Mouse (Mus musculus) liver, adult (tissue): Measurements from ENCODE around the gene Adamts14.

Source experiments
- GATA4 ChIP-seq: IDR thresholded peaks from 2 replicates; pipeline ENCODE4 v1.6.1; 2014; ENCODE audit warnings: mild to moderate bottlenecking, low read length; ENCODE audit not compliant: insufficient replicate concordance

Adamts14 gene

DNA sequence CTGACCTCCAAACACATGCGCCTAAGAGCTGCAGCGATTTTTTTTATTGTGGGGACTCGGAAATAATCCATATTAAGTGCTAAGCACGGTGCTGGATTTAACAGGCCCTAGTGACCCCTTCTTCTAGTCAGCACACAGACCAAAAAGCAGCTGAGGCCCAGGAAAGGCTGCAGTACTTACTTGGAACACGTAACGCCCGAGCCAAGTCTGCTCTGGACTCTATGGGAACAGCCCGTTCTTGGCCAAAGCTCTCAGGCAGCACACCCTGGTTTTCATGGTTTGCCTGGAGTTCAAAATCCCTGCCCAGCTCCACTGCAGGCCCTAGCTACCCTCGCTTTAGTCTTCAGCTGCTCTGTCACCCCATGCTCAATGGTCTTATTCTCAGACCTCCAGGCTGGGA is 78.6 kb downstream of the Adamts14 start:
- TF ChIP-seq GATA4 = no peak

DNA sequence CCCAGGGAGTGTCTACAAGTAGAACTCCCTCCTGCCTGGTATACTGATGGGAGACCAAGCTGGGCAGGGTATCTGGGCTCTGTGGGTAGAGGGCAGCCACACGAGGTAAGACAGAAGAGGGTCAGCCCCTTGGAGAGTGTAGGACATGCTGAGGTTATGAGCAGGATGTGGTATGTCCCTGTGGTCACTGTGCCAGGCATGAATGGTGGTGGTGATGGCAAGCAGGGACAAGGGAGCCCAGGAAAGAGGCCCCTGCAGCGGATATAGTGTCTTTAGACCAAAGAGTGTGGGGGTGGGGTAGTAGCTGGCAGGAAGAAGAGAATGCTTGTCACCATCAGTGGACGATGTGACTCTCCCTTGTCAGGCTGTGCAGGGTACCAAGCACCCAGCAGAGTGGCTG is 85.2 kb downstream of the Adamts14 start:
- TF ChIP-seq GATA4 = no peak

DNA sequence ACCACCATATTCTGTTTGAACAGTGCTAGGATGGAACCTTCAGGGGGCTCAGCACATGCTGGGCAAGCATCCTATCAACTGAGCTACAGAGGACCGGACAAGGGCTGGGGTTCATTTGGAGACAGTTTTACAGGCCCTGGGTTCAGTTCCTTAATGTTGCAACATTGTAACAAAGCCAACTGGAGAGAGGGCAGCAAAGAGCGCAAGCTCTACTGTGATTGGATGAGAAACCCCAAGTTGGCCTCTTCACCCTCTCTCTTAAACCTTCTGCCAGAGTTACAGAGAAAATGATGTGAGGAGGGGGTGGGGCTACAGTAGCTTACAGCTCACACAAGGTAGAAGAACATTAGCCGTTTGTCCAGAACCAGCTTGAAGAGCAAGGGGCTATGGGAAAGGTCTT is 86.2 kb downstream of the Adamts14 start:
- TF ChIP-seq GATA4 = no peak

DNA sequence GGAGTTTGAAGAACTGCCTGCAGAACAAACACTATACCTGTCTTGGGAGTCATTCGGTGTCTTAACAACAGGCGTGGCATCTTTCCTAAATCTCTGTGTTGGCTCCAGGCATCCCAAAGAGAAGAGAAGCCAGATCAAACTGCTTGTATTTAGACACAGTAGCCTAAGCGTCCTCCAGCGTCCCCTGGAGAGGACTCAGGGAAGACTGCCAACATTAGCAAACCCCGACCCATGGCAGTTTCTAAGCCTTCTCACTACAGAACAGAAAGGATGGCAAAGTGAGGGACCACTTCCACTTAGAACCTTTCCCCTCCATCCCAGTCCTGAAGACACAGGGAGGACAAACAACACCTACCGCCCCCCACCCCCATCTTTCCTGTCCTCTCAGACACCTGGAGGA is 93.3 kb downstream of the Adamts14 start:
- no peak for TF ChIP-seq GATA4

DNA sequence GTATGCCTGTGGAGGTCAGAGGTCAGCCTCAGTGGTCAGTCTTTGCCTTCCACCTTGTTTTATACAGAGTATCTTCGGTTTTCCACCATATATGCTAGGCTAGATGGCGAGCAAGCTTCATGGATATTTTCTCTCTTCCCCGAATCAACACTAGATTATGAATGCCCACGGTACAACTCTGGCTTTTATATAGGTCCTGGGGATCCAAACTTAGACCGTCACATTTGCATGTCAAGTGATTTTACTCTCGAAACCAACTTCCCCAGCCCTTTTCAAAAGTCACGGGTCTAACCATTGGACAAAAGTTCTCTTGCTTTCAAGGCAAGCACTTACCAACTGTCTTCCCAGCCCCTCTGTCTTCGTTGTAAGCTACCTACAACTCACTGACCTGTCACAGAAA is 94.6 kb downstream of the Adamts14 start:
- no peak for TF ChIP-seq GATA4

DNA sequence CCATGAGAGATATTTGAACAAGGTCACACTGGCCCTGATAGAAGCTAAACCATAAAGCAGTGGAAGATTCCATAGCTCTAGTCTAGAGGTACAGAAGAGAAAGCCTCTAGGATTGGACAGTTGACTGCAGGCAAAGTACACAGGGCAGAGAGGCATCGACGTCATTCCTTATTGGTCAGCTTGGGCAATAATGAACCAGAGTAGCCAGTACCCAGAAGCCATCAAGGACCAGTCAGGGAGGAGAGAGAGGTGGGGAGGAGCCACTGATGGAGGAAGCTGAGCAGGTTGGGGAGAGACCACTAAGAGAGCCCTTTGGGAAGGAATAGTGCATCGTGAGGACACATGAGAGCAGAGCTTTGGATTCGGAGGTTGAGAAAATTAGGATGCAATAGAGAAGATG is 95.5 kb downstream of the Adamts14 start:
- TF ChIP-seq GATA4 = no peak

DNA sequence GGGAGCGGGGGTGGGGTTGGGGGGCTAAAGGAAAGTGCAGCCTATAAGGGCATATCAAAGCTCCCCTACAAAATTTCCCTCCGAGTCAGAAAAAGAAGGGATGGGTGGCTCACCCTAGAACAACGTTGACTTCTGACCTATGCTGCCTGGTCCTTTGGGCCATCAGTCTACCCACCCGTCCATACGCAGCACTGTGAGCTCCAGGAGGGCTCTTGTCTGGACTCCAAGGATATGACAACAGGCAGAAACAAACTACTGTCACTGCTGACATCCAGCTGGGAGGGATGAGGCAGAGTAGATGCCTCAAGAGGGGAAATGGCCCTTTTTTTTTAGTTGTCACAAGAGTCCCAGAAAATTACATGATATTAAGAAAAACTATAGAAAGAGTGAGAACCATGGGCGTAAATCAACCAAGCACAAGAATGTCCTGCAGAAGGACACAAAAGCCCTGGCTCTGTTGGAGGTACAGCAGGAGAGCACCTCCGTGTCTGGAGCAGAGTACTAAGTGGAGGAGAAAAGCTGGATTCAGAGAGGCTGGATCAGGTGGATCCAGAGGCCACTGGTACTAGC is 96.9 kb downstream of the Adamts14 start:
- no peak for TF ChIP-seq GATA4

DNA sequence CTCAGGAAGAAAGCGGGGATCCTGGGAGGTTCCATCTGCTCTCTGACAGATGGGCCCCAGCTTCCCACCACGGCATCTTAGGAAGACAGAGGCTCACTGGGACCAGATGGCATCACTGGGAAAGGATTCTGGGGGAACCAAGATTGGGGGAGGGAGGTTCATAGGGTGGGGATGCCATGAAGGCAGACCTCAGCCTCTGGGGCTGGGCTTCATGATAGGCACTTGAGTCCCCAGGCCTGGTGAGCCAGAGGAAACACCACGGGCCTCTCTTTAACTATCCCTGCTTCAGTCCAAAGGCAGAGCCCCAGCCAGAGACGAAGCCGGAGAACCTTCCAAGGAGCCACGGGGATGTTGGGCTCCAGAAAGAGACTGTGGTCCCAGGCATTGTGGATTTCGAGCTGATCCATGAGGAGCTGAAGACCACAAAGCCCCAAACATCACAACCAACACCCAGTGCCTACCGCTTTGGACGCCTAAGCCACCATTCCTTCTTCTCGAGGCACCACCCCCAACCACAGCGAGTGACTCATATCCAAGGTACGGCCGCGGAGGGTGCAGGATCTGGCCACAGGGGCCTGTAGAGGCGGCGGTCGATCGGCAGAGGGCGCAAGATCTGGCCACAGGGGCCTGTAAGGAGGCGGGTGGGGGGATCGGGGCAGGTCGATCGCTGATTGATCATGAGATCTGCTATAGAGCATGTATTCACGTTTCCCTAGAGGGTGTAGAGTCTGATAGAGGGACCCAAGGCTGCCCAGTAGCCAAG is 97.6 kb downstream of the Adamts14 start:
- no peak for TF ChIP-seq GATA4

DNA sequence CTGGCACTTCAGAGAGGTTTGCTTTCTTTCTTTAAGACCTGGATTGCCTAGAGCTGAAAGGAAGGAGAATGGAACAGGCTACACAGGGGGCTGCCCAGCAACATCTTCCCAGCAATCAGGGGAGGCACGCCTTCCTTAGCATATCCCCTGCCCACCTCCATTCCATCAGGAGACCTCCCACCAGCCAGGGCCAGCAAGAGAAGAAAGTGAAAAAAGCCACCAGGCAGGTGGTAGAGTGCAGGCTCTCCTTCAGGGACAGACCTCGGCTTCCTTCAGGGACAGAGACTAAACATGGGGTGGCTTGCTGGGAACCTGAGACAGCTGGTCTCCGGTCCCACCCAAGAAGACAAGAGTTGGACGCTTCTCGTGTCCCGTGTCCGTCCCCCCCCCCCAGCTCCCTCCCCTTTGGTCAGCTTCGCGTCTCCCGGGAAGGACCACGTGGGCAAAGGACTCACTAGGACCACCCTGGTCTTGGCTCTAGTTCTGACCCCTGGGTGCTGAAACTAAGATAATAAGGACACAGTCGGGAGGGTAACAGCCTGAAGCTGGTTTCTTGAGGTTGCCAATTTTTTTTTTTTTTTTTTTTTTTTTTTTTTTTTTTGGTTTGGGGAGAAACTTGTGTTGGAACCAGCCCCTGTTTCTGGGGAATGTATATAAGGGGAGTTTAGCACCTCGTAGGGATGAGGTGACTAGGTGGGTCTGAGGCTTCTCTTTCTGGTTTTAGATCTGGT is 98.4 kb downstream of the Adamts14 start:
- TF ChIP-seq GATA4 = no peak

DNA sequence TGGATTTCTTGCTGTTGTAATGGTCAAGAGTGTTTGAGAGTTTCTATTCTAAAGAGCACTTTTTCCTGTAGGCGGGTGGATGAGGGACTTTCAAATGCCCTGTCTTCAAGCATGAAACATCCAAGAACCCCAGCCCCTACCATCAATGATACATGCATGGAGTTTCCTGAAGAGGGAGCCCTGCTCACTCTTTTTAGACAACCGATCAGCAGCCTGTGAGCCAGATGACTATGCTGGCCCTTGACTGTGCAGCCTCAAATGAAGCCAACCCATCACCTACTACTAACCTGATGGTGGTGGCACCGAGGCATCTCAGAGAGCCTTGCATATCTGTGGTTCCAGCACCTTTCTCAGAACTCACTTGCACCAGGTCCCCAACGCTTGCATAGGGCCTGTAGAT is 100.7 kb downstream of the Adamts14 start:
- TF ChIP-seq GATA4 = no peak

DNA sequence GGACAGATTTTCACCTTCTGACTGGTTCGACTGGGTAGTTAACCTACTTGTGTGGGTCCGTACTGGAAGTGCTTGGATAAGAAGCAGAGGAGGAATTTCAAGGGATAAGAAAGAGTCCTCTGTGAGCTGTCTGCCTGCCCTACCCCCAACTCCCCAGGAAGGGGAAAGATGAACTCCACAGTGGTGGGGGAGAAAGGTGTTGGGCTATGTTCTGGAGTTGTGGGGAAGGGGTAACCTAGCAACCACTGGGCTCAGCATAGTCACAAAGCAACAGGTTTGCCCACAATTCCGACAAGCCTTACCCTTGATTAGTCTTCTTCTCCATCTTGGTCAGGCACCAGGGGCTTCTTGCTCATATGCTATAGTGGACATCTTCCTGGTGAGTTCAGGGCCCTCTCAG is 101.6 kb downstream of the Adamts14 start, which contains the start of gene Tbata:
Gene Tbata, plus strand, starts transcription at position 301 of the 400 bp plus-strand sequence.
- TF ChIP-seq GATA4 = no peak

DNA sequence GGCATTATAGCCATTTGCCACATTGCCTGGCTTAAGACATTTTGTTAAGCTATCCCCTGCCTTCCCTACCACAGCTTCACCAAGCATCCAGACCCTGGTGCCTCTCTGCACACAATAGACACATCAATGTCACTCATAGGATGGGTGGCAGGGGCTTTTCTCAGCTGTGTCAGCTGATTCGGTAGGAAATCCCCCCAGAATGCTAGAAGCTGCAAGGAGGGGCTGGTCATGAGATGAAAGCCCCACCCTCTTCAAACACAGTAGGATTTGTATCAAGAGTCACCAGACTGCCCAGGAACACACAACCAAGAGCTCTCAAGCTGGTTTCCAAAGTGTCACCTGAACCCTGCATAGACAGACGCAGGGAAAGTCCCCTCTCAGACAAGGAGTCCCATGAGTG is 104.8 kb downstream of the Adamts14 start:
- TF ChIP-seq GATA4 = no peak

DNA sequence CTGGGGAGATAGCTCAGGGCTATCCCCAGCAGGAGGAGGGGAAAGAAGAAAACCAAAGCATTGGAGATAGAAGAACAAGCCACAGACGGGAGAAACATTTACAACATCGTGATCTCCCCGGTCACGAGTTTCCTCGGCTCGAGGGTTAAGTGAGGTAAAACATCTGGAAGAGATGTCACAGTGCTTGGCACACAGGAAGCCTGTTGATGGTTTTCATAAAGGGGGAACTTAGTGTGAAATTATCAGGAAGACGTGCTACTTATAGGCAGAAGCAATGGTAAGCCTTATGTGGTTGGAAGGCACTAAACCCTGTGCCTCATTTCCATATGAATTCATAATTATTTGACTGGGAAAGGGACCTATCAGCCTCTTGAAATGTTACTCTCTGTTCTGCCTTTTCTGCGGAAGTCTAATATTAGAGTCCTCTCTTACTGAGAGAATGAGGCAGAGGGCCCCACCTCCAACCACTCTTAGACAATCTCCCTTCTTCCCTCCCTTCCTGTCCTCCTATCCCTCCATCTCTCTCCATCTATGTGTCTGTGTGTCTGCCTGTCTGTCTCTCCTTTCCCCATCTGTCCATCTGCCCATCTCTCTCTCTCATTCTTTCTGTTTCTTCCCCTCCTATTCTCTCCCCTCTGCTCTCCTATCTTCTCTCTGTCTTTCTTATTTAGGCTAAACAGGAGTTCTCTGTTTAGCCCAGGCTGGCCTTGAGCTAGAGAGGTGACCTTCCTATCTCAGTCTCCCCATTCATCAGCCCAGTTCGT is 105.7 kb downstream of the Adamts14 start:
- TF ChIP-seq GATA4 = no peak

DNA sequence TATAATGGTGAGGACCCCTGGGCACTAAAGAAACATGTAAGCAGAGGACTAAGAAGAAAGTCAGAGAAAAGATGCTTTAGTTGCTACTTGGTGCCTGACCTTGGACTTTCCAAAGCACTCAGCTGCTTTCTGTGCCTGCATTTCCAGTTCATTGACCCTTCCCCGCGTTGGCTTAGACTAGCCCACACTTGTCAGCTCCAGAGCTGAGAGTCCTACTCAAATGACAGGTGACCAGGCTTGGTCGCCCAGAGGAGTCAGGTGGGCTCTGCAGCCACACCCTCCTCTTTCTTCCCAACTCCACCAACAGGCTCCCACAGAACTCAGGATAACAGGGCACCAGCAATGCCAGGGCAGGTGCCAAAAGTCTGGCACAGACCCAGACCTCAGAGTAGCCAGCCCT is 110.9 kb downstream of the Adamts14 start:
- TF ChIP-seq GATA4 = no peak

DNA sequence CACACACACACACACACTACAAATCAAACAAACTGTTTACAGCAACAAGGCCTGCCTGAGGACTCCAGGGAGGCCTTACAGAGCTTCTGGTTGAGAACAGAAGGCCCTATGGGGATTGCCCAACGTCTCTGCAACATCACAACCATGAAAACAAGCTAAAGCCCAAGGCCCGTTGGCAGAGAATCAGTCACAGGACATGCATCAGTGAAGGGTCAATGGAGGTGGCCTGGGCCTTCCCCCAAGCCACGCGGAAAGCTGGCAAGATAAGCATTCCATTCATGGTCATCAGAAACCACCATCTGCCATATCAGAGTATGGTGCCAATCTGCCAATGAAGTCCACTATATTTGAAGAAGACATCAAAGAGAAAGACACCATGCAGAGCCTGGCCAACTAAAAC is 112.6 kb downstream of the Adamts14 start:
- TF ChIP-seq GATA4 = no peak

DNA sequence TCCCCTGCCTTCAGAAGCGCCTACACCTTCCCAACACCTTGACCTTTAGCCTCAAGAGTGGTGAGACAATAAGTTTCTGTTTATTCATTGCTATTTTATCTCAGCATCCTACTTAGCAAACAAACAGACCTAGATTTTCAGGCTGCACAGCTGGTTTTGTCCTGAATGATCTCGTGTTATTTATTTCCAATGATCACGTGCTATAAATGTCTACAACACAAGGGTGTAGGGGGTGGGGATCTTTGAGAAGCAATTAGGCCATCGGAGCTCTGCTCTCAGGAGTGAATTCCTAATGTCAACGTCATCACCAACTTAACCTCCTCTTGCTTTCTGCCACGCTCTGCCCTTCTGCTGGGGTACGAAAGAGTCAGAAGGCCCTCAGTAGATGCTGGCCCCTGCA is 113.1 kb downstream of the Adamts14 start:
- TF ChIP-seq GATA4 = no peak

DNA sequence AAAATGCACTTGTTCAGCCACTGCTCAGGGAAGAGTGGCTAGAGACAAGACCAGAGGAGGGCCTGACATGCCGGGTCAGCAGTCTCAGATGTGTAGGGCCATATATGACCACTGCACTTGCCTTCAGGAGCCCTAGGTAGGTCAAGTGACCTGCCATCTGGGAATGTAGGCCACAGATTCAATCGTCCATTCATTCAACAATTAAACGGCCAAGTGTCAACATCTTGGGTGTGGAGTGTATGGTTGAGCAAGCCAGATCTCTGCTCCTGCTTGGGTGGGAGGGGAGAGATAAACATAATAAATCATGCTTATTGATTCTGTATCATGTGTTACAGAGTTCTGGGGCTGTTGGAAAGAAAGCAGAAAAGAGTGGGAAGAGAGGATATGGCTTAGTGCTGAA is 114.6 kb downstream of the Adamts14 start:
- no peak for TF ChIP-seq GATA4
